In the genomic region with DNA sequence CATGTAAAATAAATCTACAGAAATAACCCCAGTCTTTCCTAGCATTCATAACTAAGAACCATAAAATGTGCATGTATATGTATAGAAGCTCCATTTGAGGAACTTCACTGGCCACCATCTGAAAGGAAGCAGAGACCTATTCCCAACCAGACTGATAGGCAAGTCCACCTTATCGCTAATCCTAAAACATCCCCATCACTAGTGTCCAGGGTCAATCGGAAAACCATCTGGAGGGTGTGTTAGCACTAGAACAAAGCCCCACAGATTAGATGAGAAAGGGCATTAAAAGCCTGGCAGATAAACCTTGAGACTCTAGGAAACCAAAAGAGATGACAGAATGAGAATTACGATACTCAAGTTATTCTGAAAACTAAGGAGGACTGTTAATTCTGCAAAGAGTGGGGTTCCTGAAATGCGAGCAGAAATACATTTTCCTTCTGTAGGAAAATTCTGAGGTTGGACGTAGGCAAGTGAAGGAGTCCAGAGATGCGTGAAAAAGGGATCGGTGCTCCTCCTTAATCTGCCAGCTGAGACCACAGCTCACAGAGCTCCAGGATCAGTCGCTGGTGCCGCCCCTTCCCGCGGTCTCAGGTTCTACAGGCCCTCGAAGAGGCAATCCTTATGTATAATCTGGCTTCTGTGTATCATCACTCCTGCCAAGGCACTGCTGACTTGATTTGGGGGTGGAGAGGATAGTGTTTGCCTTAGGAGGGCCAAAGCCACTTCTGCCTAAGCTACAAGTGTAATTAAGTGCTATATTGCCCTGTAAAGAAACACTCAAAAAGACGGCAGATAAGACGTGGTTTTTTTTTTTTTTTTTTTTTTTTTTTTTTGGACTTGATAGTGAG, we compare ENCODE assay signal across 32 mouse cellular contexts. TPM values are rescaled to one million over a fixed set of nuclear protein-coding genes. Genes with fewer than 3 reads are reported as not detected.
DNase-seq lines count a peak whose midpoint lies in the region; ATAC-seq and TF ChIP-seq lines count a peak whose summit lies in the region.
"Had no signal": no experiment of that assay in that cellular context is flagged by ENCODE, and none has a peak within 500 bp of the region (broad histone marks: within the 10 kb centered on the region; RNA-seq: fewer than 3 reads in every experiment).

No protein-coding gene starts in this region.

- no peak overlapping the region for H3K4me3 ChIP-seq in intestine, embryonic 14.5 days (ENCODE audit: low read depth, low read length)
- no peak overlapping the region for H3K4me3 ChIP-seq in intestine, embryonic 15.5 days (replicated peaks)
- no peak overlapping the region for H3K4me3 ChIP-seq in MEL (ENCODE audit: control insufficient read depth in 1 of 2, insufficient read depth in 1 of 2, low read depth in 2 of 2, low read length in 2 of 2)
- no peak overlapping the region for H3K4me3 ChIP-seq in intestine, embryonic 16.5 days (ENCODE audit: low read length)
- H3K4me3 ChIP-seq in forebrain, embryonic 16.5 days (replicated peaks; ENCODE audit: low read length): no peak overlapping the region
- no peak overlapping the region for H3K4me3 ChIP-seq in kidney, embryonic 16.5 days (ENCODE audit: low read length)
- H3K4me3 ChIP-seq: embryonic facial prominence, embryonic 12.5 days; limb, embryonic 10.5 days; limb, embryonic 15.5 days; midbrain, embryonic 10.5 days; myocyte; neural tube, embryonic 12.5 days had no signal

- no peak overlapping the region for H3K27ac ChIP-seq in intestine, embryonic 14.5 days (ENCODE audit: low read depth)
- no peak overlapping the region for H3K27ac ChIP-seq in intestine, embryonic 15.5 days
- H3K27ac ChIP-seq in MEL (ENCODE audit: control insufficient read depth, low read depth, low read length): peak overlapping the region; percentile 25
- H3K27ac ChIP-seq in intestine, embryonic 16.5 days (ENCODE audit: low read length): no peak overlapping the region
- H3K27ac ChIP-seq in forebrain, embryonic 16.5 days (ENCODE audit: low read length): no peak overlapping the region
- no peak overlapping the region for H3K27ac ChIP-seq in kidney, embryonic 16.5 days (ENCODE audit: low read length)
- H3K27ac ChIP-seq: embryonic facial prominence, embryonic 12.5 days; hindbrain, embryonic 14.5 days; limb, embryonic 10.5 days; limb, embryonic 15.5 days; liver, embryonic 14.5 days; midbrain, embryonic 10.5 days; neural tube, embryonic 12.5 days; stomach, postnatal 0 days had no signal

- TF ChIP-seq RAD21 in MEL (IDR thresholded peaks at IDR 0.05; ENCODE audit: low read depth, low read length): no peak

- H3K9me3 ChIP-seq in intestine, embryonic 14.5 days (ENCODE audit: control insufficient read depth, low read length): no peaks in the 10 kb centered on the region
- no peaks in the 10 kb centered on the region for H3K9me3 ChIP-seq in intestine, embryonic 15.5 days
- no peaks in the 10 kb centered on the region for H3K9me3 ChIP-seq in MEL (replicated peaks; ENCODE audit: insufficient read depth, low read length)
- H3K9me3 ChIP-seq in intestine, embryonic 16.5 days (ENCODE audit: control insufficient read depth, low read length): no peaks in the 10 kb centered on the region
- H3K9me3 ChIP-seq in forebrain, embryonic 16.5 days (ENCODE audit: control insufficient read depth, low read length): no peaks in the 10 kb centered on the region
- H3K9me3 ChIP-seq in kidney, embryonic 16.5 days (ENCODE audit: low read length): no peaks in the 10 kb centered on the region
- H3K9me3 ChIP-seq: embryonic facial prominence, embryonic 12.5 days; limb, embryonic 10.5 days; limb, embryonic 15.5 days; midbrain, embryonic 10.5 days; neural tube, embryonic 12.5 days had no signal

- no peak overlapping the region for H3K4me2 ChIP-seq in intestine, embryonic 14.5 days (ENCODE audit: low read length)
- no peak overlapping the region for H3K4me2 ChIP-seq in intestine, embryonic 15.5 days (replicated peaks)
- no peak overlapping the region for H3K4me2 ChIP-seq in intestine, embryonic 16.5 days (ENCODE audit: low read depth, low read length)
- H3K4me2 ChIP-seq in forebrain, embryonic 16.5 days (ENCODE audit: low read length): no peak overlapping the region
- no peak overlapping the region for H3K4me2 ChIP-seq in kidney, embryonic 16.5 days (replicated peaks; ENCODE audit: low read depth, low read length)
- H3K4me2 ChIP-seq: embryonic facial prominence, embryonic 12.5 days; heart, embryonic 11.5 days; hindbrain, embryonic 14.5 days; limb, embryonic 15.5 days; neural tube, embryonic 12.5 days had no signal

- H3K79me2 ChIP-seq in MEL (ENCODE audit: control insufficient read depth, insufficient read depth, low read length, poor library complexity): no peaks in the 10 kb centered on the region

- TF ChIP-seq POLR2A in MEL (IDR thresholded peaks at IDR 0.05; ENCODE audit: control insufficient read depth in 1 of 2, insufficient read depth in 1 of 2, low read depth in 1 of 2, low read length in 2 of 2, poor library complexity in 1 of 2): no peak

- peak; percentile 37; the same call in 1 of the 2 replicates for ATAC-seq in intestine, embryonic 14.5 days (replicated peaks; ENCODE audit: low FRiP score, low TSS enrichment, low read depth)
- no peak for ATAC-seq in intestine, embryonic 15.5 days
- ATAC-seq in intestine, embryonic 16.5 days: peak; percentile 71
- no peak for ATAC-seq in forebrain, embryonic 16.5 days
- ATAC-seq in kidney, embryonic 16.5 days (ENCODE audit: low FRiP score, low TSS enrichment): no peak
- ATAC-seq: CD4-positive, CD25-positive, alpha-beta regulatory T cell, adult 4 months; forebrain, embryonic 14.5 days had no signal

- H3K9ac ChIP-seq in intestine, embryonic 14.5 days (ENCODE audit: low read length): no peak overlapping the region
- no peak overlapping the region for H3K9ac ChIP-seq in intestine, embryonic 15.5 days
- no peak overlapping the region for H3K9ac ChIP-seq in MEL (ENCODE audit: control insufficient read depth, low read depth, low read length, poor library complexity, severe bottlenecking)
- H3K9ac ChIP-seq in intestine, embryonic 16.5 days (ENCODE audit: low read depth, low read length): no peak overlapping the region
- no peak overlapping the region for H3K9ac ChIP-seq in forebrain, embryonic 16.5 days (replicated peaks; ENCODE audit: low read depth, low read length)
- no peak overlapping the region for H3K9ac ChIP-seq in kidney, embryonic 16.5 days (replicated peaks; ENCODE audit: low read length)
- H3K9ac ChIP-seq: embryonic facial prominence, embryonic 12.5 days; hindbrain, embryonic 14.5 days; limb, embryonic 15.5 days; liver, embryonic 14.5 days; neural tube, embryonic 12.5 days had no signal

- TF ChIP-seq EP300 in MEL (IDR thresholded peaks at IDR 0.05; ENCODE audit: low read depth in 1 of 2, low read length in 2 of 2): no peak

- no peaks in the 10 kb centered on the region for H3K27me3 ChIP-seq in intestine, embryonic 14.5 days (replicated peaks; ENCODE audit: control insufficient read depth, insufficient read depth, low read length)
- no peaks in the 10 kb centered on the region for H3K27me3 ChIP-seq in intestine, embryonic 15.5 days (replicated peaks)
- H3K27me3 ChIP-seq in MEL (ENCODE audit: control insufficient read depth in 1 of 2, insufficient read depth in 2 of 2, low read length in 2 of 2): no peaks in the 10 kb centered on the region
- no peaks in the 10 kb centered on the region for H3K27me3 ChIP-seq in intestine, embryonic 16.5 days (replicated peaks; ENCODE audit: control insufficient read depth, insufficient read depth, low read length)
- no peaks in the 10 kb centered on the region for H3K27me3 ChIP-seq in forebrain, embryonic 16.5 days (replicated peaks; ENCODE audit: control insufficient read depth, insufficient read depth, low read length)
- no peaks in the 10 kb centered on the region for H3K27me3 ChIP-seq in kidney, embryonic 16.5 days (ENCODE audit: insufficient read depth, low read length)
- H3K27me3 ChIP-seq: embryonic facial prominence, embryonic 12.5 days; limb, embryonic 15.5 days; neural tube, embryonic 12.5 days had no signal

- no peak for TF ChIP-seq CTCF in MEL (IDR thresholded peaks at IDR 0.05 in 2 of 3, conservative IDR thresholded peaks at IDR 0.05 in 1 of 3; ENCODE audit: control insufficient read depth in 1 of 3, insufficient read depth in 1 of 3, low read depth in 2 of 3, low read length in 3 of 3, poor library complexity in 1 of 3, severe bottlenecking in 1 of 3)

- no peak for DNase-seq in intestine, embryonic 14.5 days (ENCODE audit: low spot score)
- no peak for DNase-seq in MEL (ENCODE audit: low read depth, low spot score)
- DNase-seq in lung, postnatal 36 days: peak; percentile 13
- DNase-seq: adrenal gland, adult 8-10 months; cerebellum, adult 9-10 months; cerebellum, postnatal 36 days; embryo, embryonic 11 days; kidney, adult 8-10 months; kidney, postnatal 10 days; layer of hippocampus, adult 9-11 months; right cerebral cortex, adult 18-20 months; thymus, adult 2 months; thymus, postnatal 36 days had no signal

- 68% methylated on average over 14 of the region's 14 CpGs for WGBS in intestine, embryonic 14.5 days
- 59% methylated on average over 14 of the region's 14 CpGs for WGBS in intestine, embryonic 15.5 days
- WGBS in intestine, embryonic 16.5 days: 65% methylated on average over 14 of the region's 14 CpGs
- 92% methylated on average over 14 of the region's 14 CpGs for whole genome bisulfite sequencing in forebrain, embryonic 16.5 days
- WGBS in kidney, embryonic 16.5 days: 84% methylated on average over 14 of the region's 14 CpGs

- peaks cover 10% of the 10 kb centered on the region for H3K4me1 ChIP-seq in intestine, embryonic 14.5 days (replicated peaks; ENCODE audit: control insufficient read depth, insufficient read depth, low read length)
- 0 out of 2 replicates have a peak, but pooled peaks cover 5% of the 10 kb centered on the region for H3K4me1 ChIP-seq in intestine, embryonic 15.5 days (replicated peaks)
- peaks cover 3 to 18% of the 10 kb centered on the region in 2 experiments; a peak in 3 of 4 replicates for H3K4me1 ChIP-seq in MEL (ENCODE audit: control insufficient read depth in 1 of 2, insufficient read depth in 2 of 2, low read length in 2 of 2)
- H3K4me1 ChIP-seq in intestine, embryonic 16.5 days (ENCODE audit: control insufficient read depth, insufficient read depth, low read length): peaks cover 11% of the 10 kb centered on the region
- H3K4me1 ChIP-seq in forebrain, embryonic 16.5 days (replicated peaks; ENCODE audit: control insufficient read depth, insufficient read depth, low read length): peaks cover 5% of the 10 kb centered on the region
- peaks cover 3% of the 10 kb centered on the region for H3K4me1 ChIP-seq in kidney, embryonic 16.5 days (ENCODE audit: insufficient read depth, low read length)

- peaks cover 74% of the 10 kb centered on the region for H3K36me3 ChIP-seq in intestine, embryonic 14.5 days (ENCODE audit: control insufficient read depth, insufficient read depth, low read length)
- peaks cover 32% of the 10 kb centered on the region for H3K36me3 ChIP-seq in intestine, embryonic 15.5 days
- H3K36me3 ChIP-seq in MEL (ENCODE audit: control insufficient read depth in 1 of 2, insufficient read depth in 2 of 2, low read length in 2 of 2): peaks cover 0 to 21% of the 10 kb centered on the region in 2 experiments; a peak in 2 of 4 replicates
- H3K36me3 ChIP-seq in intestine, embryonic 16.5 days (ENCODE audit: control insufficient read depth, insufficient read depth, low read length): peaks cover 7% of the 10 kb centered on the region
- peaks cover 12% of the 10 kb centered on the region for H3K36me3 ChIP-seq in forebrain, embryonic 16.5 days (ENCODE audit: control insufficient read depth, insufficient read depth)
- H3K36me3 ChIP-seq in kidney, embryonic 16.5 days (ENCODE audit: insufficient read depth, low read length): peaks cover 45% of the 10 kb centered on the region

RNA-seq across cellular contexts. Expression of gene Mia3, which starts 6.4 kb away (rescaled TPM):
- polyA plus RNA-seq in intestine, embryonic 14.5 days (2014; fragmentation: Nextera tagmentation; extraction: Ambion mirVana): 94.5 and 102 TPM in 2 replicates
- 79.7 and 81.0 TPM in 2 replicates for polyA plus RNA-seq in intestine, embryonic 15.5 days (2015; fragmentation: Nextera tagmentation; extraction: Ambion mirVana)
- 46.9 and 47.6 TPM in 2 replicates for total RNA-seq in MEL (2012; rRNA removed)
- 10 to 100 TPM in 1 of 2 experiments, not detected in 1; 50.1 TPM for polyA plus RNA-seq in MEL (2012; ENCODE audit: insufficient read depth in 1 of 2, insufficient read length in 2 of 2, low read depth in 1 of 2, low replicate concordance in 2 of 2, missing spikeins in 1 of 2)
- 67.2 and 67.3 TPM in 2 replicates for polyA plus RNA-seq in intestine, embryonic 16.5 days (2015; fragmentation: Nextera tagmentation; extraction: Ambion mirVana)
- 105 and 108 TPM in 2 replicates for polyA plus RNA-seq in forebrain, embryonic 16.5 days (2015; fragmentation: Nextera tagmentation; extraction: Ambion mirVana)
- 94.8 and 106 TPM in 2 replicates for polyA plus RNA-seq in kidney, embryonic 16.5 days (2015; fragmentation: Nextera tagmentation; extraction: Ambion mirVana)

RNA-seq across cellular contexts. Expression of gene Taf1a, which starts 25.8 kb away (rescaled TPM):
- 21.5 and 21.8 TPM in 2 replicates for polyA plus RNA-seq in intestine, embryonic 14.5 days (2014; fragmentation: Nextera tagmentation; extraction: Ambion mirVana)
- polyA plus RNA-seq in intestine, embryonic 15.5 days (2015; fragmentation: Nextera tagmentation; extraction: Ambion mirVana): 17.9 TPM in 2 replicates
- 15.5 and 21.5 TPM in 2 replicates for total RNA-seq in MEL (2012; rRNA removed)
- polyA plus RNA-seq in MEL (2012; ENCODE audit: insufficient read depth in 1 of 2, insufficient read length in 2 of 2, low read depth in 1 of 2, low replicate concordance in 2 of 2, missing spikeins in 1 of 2): 10 to 100 TPM in 1 of 2 experiments, not detected in 1; 23.8 TPM
- 14.0 and 14.5 TPM in 2 replicates for polyA plus RNA-seq in intestine, embryonic 16.5 days (2015; fragmentation: Nextera tagmentation; extraction: Ambion mirVana)
- polyA plus RNA-seq in forebrain, embryonic 16.5 days (2015; fragmentation: Nextera tagmentation; extraction: Ambion mirVana): 16.7 and 18.6 TPM in 2 replicates
- 19.8 and 21.2 TPM in 2 replicates for polyA plus RNA-seq in kidney, embryonic 16.5 days (2015; fragmentation: Nextera tagmentation; extraction: Ambion mirVana)

RNA-seq across cellular contexts. Expression of gene Hhipl2, which starts 55.1 kb away (rescaled TPM):
- polyA plus RNA-seq in intestine, embryonic 14.5 days (2014; fragmentation: Nextera tagmentation; extraction: Ambion mirVana): 0.48 and 0.65 TPM in 2 replicates
- polyA plus RNA-seq in intestine, embryonic 15.5 days (2015; fragmentation: Nextera tagmentation; extraction: Ambion mirVana): not detected in 2 replicates
- 0.08 TPM in 1 of 2 replicates, not detected in the other for total RNA-seq in MEL (2012; rRNA removed)
- under 1 TPM in 1 of 2 experiments, not detected in 1; 0.63 TPM for polyA plus RNA-seq in MEL (2012; ENCODE audit: insufficient read depth in 1 of 2, insufficient read length in 2 of 2, low read depth in 1 of 2, low replicate concordance in 2 of 2, missing spikeins in 1 of 2)
- polyA plus RNA-seq in intestine, embryonic 16.5 days (2015; fragmentation: Nextera tagmentation; extraction: Ambion mirVana): 0.17 TPM in 1 of 2 replicates, not detected in the other
- polyA plus RNA-seq in forebrain, embryonic 16.5 days (2015; fragmentation: Nextera tagmentation; extraction: Ambion mirVana): 0.24 and 1.1 TPM in 2 replicates
- 0.48 and 0.62 TPM in 2 replicates for polyA plus RNA-seq in kidney, embryonic 16.5 days (2015; fragmentation: Nextera tagmentation; extraction: Ambion mirVana)
- total RNA-seq: adrenal gland, adult 8-10 months; gastrocnemius, adult 8-10 months; granulocyte monocyte progenitor cell, adult 5-6 weeks; hematopoietic stem cell, adult 5-6 weeks had no signal
- polyA plus RNA-seq: CD4-positive, CD25-positive, alpha-beta regulatory T cell, adult 4 months; stomach, postnatal 0 days had no signal

Comparison
In these comparisons a context has a peak if more than half of its experiments do, and no peak if none do; other contexts are left out.
1. ATAC-seq: peak in intestine, embryonic 14.5 days (single experiment) and intestine, embryonic 16.5 days (single experiment); none in intestine, embryonic 15.5 days (single experiment), forebrain, embryonic 16.5 days (single experiment) and kidney, embryonic 16.5 days (single experiment).